Mouse (Mus musculus) MEL (cell line): Measurements from ENCODE around the gene Fbxw4. TPM values are rescaled to one million over a fixed set of nuclear protein-coding genes. Genes with fewer than 3 reads are reported as not detected.

Experiments
- DNase-seq: peaks from one replicate; pipeline ENCODE4 v3.0.0; 2011; ENCODE audit warnings: low read depth, low spot score
- H3K27ac ChIP-seq: 2 replicates; pipeline ENCODE4 v1.5.1; 2012; ENCODE audit warnings: low read depth, mild to moderate bottlenecking, control low read depth, low read length, moderate library complexity; ENCODE audit not compliant: control insufficient read depth
- H3K27me3 ChIP-seq, 2 experiments: fragments of 150-350 bp in 1 of 2; sonication (generic) in 1 of 2; 2 replicates each; pipeline ENCODE4 v1.6.1; 2012; ENCODE audit warnings: low read length in 2 of 2, mild to moderate bottlenecking in 2 of 2, improper control_type of control experiment in 1 of 2, moderate library complexity in 1 of 2; ENCODE audit not compliant: insufficient read depth in 2 of 2, control insufficient read depth in 1 of 2
- H3K36me3 ChIP-seq, 2 experiments: 2 replicates each; pipeline ENCODE4 v1.6.1; 2012 to 2014; ENCODE audit warnings: low read length in 2 of 2, improper control_type of control experiment in 1 of 2, inconsistent platforms in 1 of 2, mild to moderate bottlenecking in 1 of 2; ENCODE audit not compliant: insufficient read depth in 2 of 2, control insufficient read depth in 1 of 2
- H3K4me1 ChIP-seq, 2 experiments: fragments of 150-350 bp in 1 of 2; sonication (generic) in 1 of 2; 2 replicates each; pipeline ENCODE4 v1.6.1; 2012; ENCODE audit warnings: low read length in 2 of 2, improper control_type of control experiment in 1 of 2, mild to moderate bottlenecking in 1 of 2; ENCODE audit not compliant: insufficient read depth in 2 of 2, control insufficient read depth in 1 of 2
- H3K4me3 ChIP-seq, 2 experiments: fragments of 150-350 bp in 1 of 2; sonication (generic) in 1 of 2; 2 replicates each; pipeline ENCODE4 v1.5.1; 2012; ENCODE audit warnings: low read depth in 2 of 2, low read length in 2 of 2, mild to moderate bottlenecking in 2 of 2, moderate library complexity in 2 of 2, control low read depth in 1 of 2, improper control_type of control experiment in 1 of 2; ENCODE audit not compliant: control insufficient read depth in 1 of 2, insufficient read depth in 1 of 2
- H3K79me2 ChIP-seq: 2 replicates; pipeline ENCODE4 v1.6.1; 2012; ENCODE audit warnings: mild to moderate bottlenecking, low read length, moderate library complexity; ENCODE audit not compliant: control insufficient read depth, poor library complexity, insufficient read depth
- H3K9ac ChIP-seq: 2 replicates; pipeline ENCODE4 v1.6.1; 2012; ENCODE audit warnings: low read depth, mild to moderate bottlenecking, control low read depth, low read length, moderate library complexity; ENCODE audit not compliant: control insufficient read depth, poor library complexity, severe bottlenecking
- H3K9me3 ChIP-seq: fragments of 150-350 bp; sonication (generic); replicated peaks from 2 replicates; pipeline ENCODE4 v1.6.1; 2012; ENCODE audit warnings: mild to moderate bottlenecking, low read length, improper control_type of control experiment, moderate library complexity; ENCODE audit not compliant: insufficient read depth
- BHLHE40 ChIP-seq: IDR thresholded peaks from 2 replicates; pipeline ENCODE4 v1.6.1; 2012; ENCODE audit warnings: low read depth, mild to moderate bottlenecking, inconsistent platforms, low read length, improper control_type of control experiment, borderline replicate concordance
- CHD1 ChIP-seq: IDR thresholded peaks from 2 replicates; pipeline ENCODE4 v1.6.1; 2012; ENCODE audit warnings: low read depth, mild to moderate bottlenecking, inconsistent platforms, low read length, improper control_type of control experiment
- CHD2 ChIP-seq: IDR thresholded peaks from 2 replicates; pipeline ENCODE4 v1.6.1; 2011; ENCODE audit warnings: low read length, improper control_type of control experiment
- CTCF ChIP-seq, 3 experiments: IDR thresholded peaks in 2 of 3; conservative IDR thresholded peaks in 1 of 3; 2 replicates each; pipeline ENCODE4 v1.5.1; 2011 to 2012; ENCODE audit warnings: low read length in 3 of 3, low read depth in 2 of 3, mild to moderate bottlenecking in 2 of 3, improper control_type of control experiment in 1 of 3, inconsistent platforms in 1 of 3, mixed read lengths in 1 of 3, moderate library complexity in 1 of 3; ENCODE audit not compliant: control insufficient read depth in 1 of 3, insufficient read depth in 1 of 3, poor library complexity in 1 of 3, severe bottlenecking in 1 of 3
- E2F4 ChIP-seq: IDR thresholded peaks from 2 replicates; pipeline ENCODE4 v1.6.1; 2011; ENCODE audit warnings: low read depth, low read length, improper control_type of control experiment, borderline replicate concordance
- ELF1 ChIP-seq: IDR thresholded peaks from 2 replicates; pipeline ENCODE4 v1.6.1; 2014; ENCODE audit warnings: low read depth, mild to moderate bottlenecking, inconsistent platforms, low read length, improper control_type of control experiment, moderate library complexity
- EP300 ChIP-seq, 2 experiments: IDR thresholded peaks; 2 replicates each; pipeline ENCODE4 v1.6.1; 2011; ENCODE audit warnings: improper control_type of control experiment in 2 of 2, low read length in 2 of 2, low read depth in 1 of 2, mild to moderate bottlenecking in 1 of 2
- ETS1 ChIP-seq: IDR thresholded peaks from 2 replicates; pipeline ENCODE4 v1.6.1; 2012; ENCODE audit warnings: low read depth, mild to moderate bottlenecking, inconsistent platforms, low read length, improper control_type of control experiment, moderate library complexity
- GABPA ChIP-seq: IDR thresholded peaks from 2 replicates; pipeline ENCODE4 v1.6.1; 2012; ENCODE audit warnings: low read depth, mild to moderate bottlenecking, inconsistent platforms, low read length, improper control_type of control experiment, moderate library complexity
- GATA1 ChIP-seq: IDR thresholded peaks from 2 replicates; pipeline ENCODE4 v1.6.1; 2011; ENCODE audit warnings: low read depth, low read length, improper control_type of control experiment
- HCFC1 ChIP-seq: IDR thresholded peaks from 2 replicates; pipeline ENCODE4 v1.6.1; 2012; ENCODE audit warnings: low read depth, mild to moderate bottlenecking, inconsistent platforms, low read length, improper control_type of control experiment, moderate library complexity
- JUND ChIP-seq: IDR thresholded peaks from 2 replicates; pipeline ENCODE4 v1.6.1; 2011; ENCODE audit warnings: low read depth, mild to moderate bottlenecking, improper control_type of control experiment, low read length
- MAX ChIP-seq: IDR thresholded peaks from 2 replicates; pipeline ENCODE4 v1.6.1; 2011; ENCODE audit warnings: low read length, improper control_type of control experiment
- MAZ ChIP-seq: IDR thresholded peaks from 2 replicates; pipeline ENCODE4 v1.6.1; 2012; ENCODE audit warnings: low read depth, mild to moderate bottlenecking, inconsistent platforms, low read length, improper control_type of control experiment
- MEF2A ChIP-seq: IDR thresholded peaks from 2 replicates; pipeline ENCODE4 v1.6.1; 2014; ENCODE audit warnings: low read depth, mild to moderate bottlenecking, inconsistent platforms, low read length, improper control_type of control experiment; ENCODE audit not compliant: poor library complexity, insufficient replicate concordance, severe bottlenecking; ENCODE audit errors: extremely low read depth
- MXI1 ChIP-seq: IDR thresholded peaks from 2 replicates; pipeline ENCODE4 v1.6.1; 2011; ENCODE audit warnings: mild to moderate bottlenecking, low read depth, low read length, improper control_type of control experiment
- MYB ChIP-seq: IDR thresholded peaks from 2 replicates; pipeline ENCODE4 v1.6.1; 2011; ENCODE audit warnings: mild to moderate bottlenecking, low read depth, low read length, improper control_type of control experiment
- MYC ChIP-seq: IDR thresholded peaks from 2 replicates; pipeline ENCODE4 v1.6.1; 2011; ENCODE audit warnings: low read depth, mild to moderate bottlenecking, low read length, improper control_type of control experiment, moderate library complexity
- NELFE ChIP-seq: IDR thresholded peaks from 2 replicates; pipeline ENCODE4 v1.6.1; 2011; ENCODE audit warnings: low read depth, low read length, improper control_type of control experiment
- POLR2A ChIP-seq, 2 experiments: IDR thresholded peaks; 2 replicates each; pipeline ENCODE4 v1.6.1; 2011 to 2012; ENCODE audit warnings: low read length in 2 of 2, mild to moderate bottlenecking in 2 of 2, control low read depth in 1 of 2, improper control_type of control experiment in 1 of 2, low read depth in 1 of 2, moderate library complexity in 1 of 2; ENCODE audit not compliant: control insufficient read depth in 1 of 2, insufficient read depth in 1 of 2, poor library complexity in 1 of 2
- POLR2AphosphoS2 ChIP-seq: IDR thresholded peaks from 2 replicates; pipeline ENCODE4 v1.6.1; 2011; ENCODE audit warnings: low read length, improper control_type of control experiment
- POLR2AphosphoS5 ChIP-seq: IDR thresholded peaks from 2 replicates; pipeline ENCODE4 v1.6.1; 2012; ENCODE audit warnings: low read depth, borderline replicate concordance, mild to moderate bottlenecking, inconsistent platforms, low read length, moderate library complexity, mixed read lengths
- RAD21 ChIP-seq: IDR thresholded peaks from 2 replicates; pipeline ENCODE4 v1.6.1; 2011; ENCODE audit warnings: mild to moderate bottlenecking, low read depth, low read length, improper control_type of control experiment
- RCOR1 ChIP-seq: IDR thresholded peaks from 2 replicates; pipeline ENCODE4 v1.6.1; 2012; ENCODE audit warnings: low read depth, mild to moderate bottlenecking, inconsistent platforms, low read length, improper control_type of control experiment
- SIN3A ChIP-seq: IDR thresholded peaks from 2 replicates; pipeline ENCODE4 v1.6.1; 2012; ENCODE audit warnings: low read length, improper control_type of control experiment, inconsistent platforms
- SMC3 ChIP-seq: IDR thresholded peaks from 2 replicates; pipeline ENCODE4 v1.6.1; 2011; ENCODE audit warnings: low read depth, low read length, improper control_type of control experiment
- TAL1 ChIP-seq: IDR thresholded peaks from 2 replicates; pipeline ENCODE4 v1.6.1; 2012; ENCODE audit warnings: mild to moderate bottlenecking, inconsistent platforms, low read length, moderate library complexity, mixed read lengths
- TBP ChIP-seq: IDR thresholded peaks from 2 replicates; pipeline ENCODE4 v1.8.0; 2011; ENCODE audit warnings: low read depth, low read length, improper control_type of control experiment
- TCF12 ChIP-seq: IDR thresholded peaks from 2 replicates; pipeline ENCODE4 v1.6.1; 2014; ENCODE audit warnings: low read depth, mild to moderate bottlenecking, inconsistent platforms, low read length, improper control_type of control experiment, moderate library complexity
- UBTF ChIP-seq: IDR thresholded peaks from 2 replicates; pipeline ENCODE4 v1.6.1; 2012; ENCODE audit warnings: low read depth, mild to moderate bottlenecking, inconsistent platforms, low read length, improper control_type of control experiment, moderate library complexity, borderline replicate concordance; ENCODE audit not compliant: insufficient read depth
- USF2 ChIP-seq, 2 experiments: IDR thresholded peaks; 2 replicates each; pipeline ENCODE4 v1.6.1; 2011 to 2012; ENCODE audit warnings: improper control_type of control experiment in 2 of 2, low read length in 2 of 2, borderline replicate concordance in 1 of 2, inconsistent platforms in 1 of 2, low read depth in 1 of 2, mild to moderate bottlenecking in 1 of 2; ENCODE audit not compliant: insufficient read depth in 1 of 2
- ZC3H11A ChIP-seq: IDR thresholded peaks from 2 replicates; pipeline ENCODE4 v1.6.1; 2012; ENCODE audit warnings: low read depth, mild to moderate bottlenecking, inconsistent platforms, low read length, improper control_type of control experiment
- ZNF384 ChIP-seq: IDR thresholded peaks from 2 replicates; pipeline ENCODE4 v1.6.1; 2012; ENCODE audit warnings: low read depth, mild to moderate bottlenecking, inconsistent platforms, low read length, improper control_type of control experiment
- polyA plus RNA-seq, 2 experiments: library from polyadenylated mRNA; stranded (reverse) in 1 of 2; unstranded in 1 of 2; fragments of >175 nt in 1 of 2; fragments of >200 nt in 1 of 2; gene quantifications; 2 replicates each; pipeline versions ENCODE4 v1.2.1 to v1.2.4; 2012; ENCODE audit warnings: low replicate concordance in 2 of 2, low read depth in 1 of 2; ENCODE audit not compliant: insufficient read length in 2 of 2, insufficient read depth in 1 of 2, missing spikeins in 1 of 2
- total RNA-seq: library from RNA; depleted of rRNA; stranded (reverse); fragments of 300-350 nt; gene quantifications from 2 replicates; pipeline ENCODE4 v1.2.3, GENCODE M21; 2012

Fbxw4 gene
- total and polyA plus RNA-seq, 3 experiments, result 12.4 to 45.3 TPM; not detected in 1

DNA sequence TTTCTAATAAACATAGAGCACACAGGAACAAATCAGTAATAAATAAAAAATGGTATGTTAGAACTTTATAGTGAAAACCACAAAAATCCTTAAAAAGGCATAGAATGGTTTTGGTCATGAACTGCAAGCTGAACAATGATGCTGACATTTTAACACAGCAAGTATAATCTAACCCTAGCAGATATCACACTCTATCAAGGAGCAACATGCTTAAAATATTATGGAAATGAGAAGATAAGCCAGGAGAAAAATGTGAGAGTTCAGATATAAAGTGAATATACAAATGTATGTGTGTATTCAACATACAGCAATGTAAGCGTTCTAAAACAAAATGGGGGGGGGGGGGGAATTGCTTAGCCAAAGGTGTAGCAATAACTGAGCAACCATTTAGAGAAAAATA is 2.3 kb downstream of the Fbxw4 start:
- Histone ChIP-seq H3K9me3 (no peaks in the 10 kb centered on the region), H3K4me3 (peak overlapping the region in 1 of 2 experiments; percentile 84; a peak in 2 of 4 replicates), H3K9ac (no peak overlapping the region), H3K27ac (no peak overlapping the region), H3K4me1 (peaks cover 16 to 17% of the 10 kb centered on the region in 2 experiments), H3K79me2 (peaks cover 19% of the 10 kb centered on the region), H3K27me3 (no peaks in the 10 kb centered on the region), H3K36me3 (peaks cover 0 to 21% of the 10 kb centered on the region in 2 experiments; a peak in 2 of 4 replicates)
- peak; percentile 71 for DNase-seq
- TF ChIP-seq POLR2AphosphoS5, result no peak
- TF ChIP-seq MYC, result peak; percentile 52; the same call in 1 of the 2 replicates
- no peak for TF ChIP-seq SMC3
- TF ChIP-seq CHD1, result no peak
- no peak for TF ChIP-seq ZNF384
- peak; percentile 81 for TF ChIP-seq TAL1
- no peak for TF ChIP-seq NELFE
- TF ChIP-seq SIN3A, result peak; percentile 70; the same call in 1 of the 2 replicates
- TF ChIP-seq EP300 (IDR thresholded peaks at IDR 0.05; ENCODE audit: low read depth in 1 of 2, low read length in 2 of 2), result peak; percentile 94 to 95
- TF ChIP-seq MEF2A, result peak; percentile 60; the same call in 1 of the 2 replicates
- TF ChIP-seq JUND, result no peak
- peak; percentile 91 for TF ChIP-seq ETS1
- no peak for TF ChIP-seq MAX
- TF ChIP-seq MAZ, result peak; percentile 46; the same call in 1 of the 2 replicates
- peak; percentile 64 for TF ChIP-seq POLR2AphosphoS2
- no peak for TF ChIP-seq USF2 (IDR thresholded peaks at IDR 0.05; ENCODE audit: borderline replicate concordance in 1 of 2, insufficient read depth in 1 of 2, low read depth in 1 of 2, low read length in 2 of 2)
- TF ChIP-seq ZC3H11A, result no peak
- no peak; the same call in 1 of the 2 replicates for TF ChIP-seq MYB
- peak; percentile 97 for TF ChIP-seq TCF12
- no peak for TF ChIP-seq TBP
- TF ChIP-seq BHLHE40, result peak; percentile 59
- no peak for TF ChIP-seq CHD2
- peak; percentile 94 for TF ChIP-seq RCOR1
- TF ChIP-seq RAD21, result no peak
- no peak for TF ChIP-seq HCFC1
- no peak for TF ChIP-seq ELF1
- no peak for TF ChIP-seq POLR2A (IDR thresholded peaks at IDR 0.05; ENCODE audit: control insufficient read depth in 1 of 2, insufficient read depth in 1 of 2, low read depth in 1 of 2, low read length in 2 of 2, poor library complexity in 1 of 2)
- TF ChIP-seq UBTF, result no peak
- no peak for TF ChIP-seq E2F4
- TF ChIP-seq GATA1, result peak; percentile 97
- no peak for TF ChIP-seq GABPA
- TF ChIP-seq MXI1, result peak; percentile 5; the same call in 1 of the 2 replicates
- no peak for TF ChIP-seq CTCF (IDR thresholded peaks at IDR 0.05 in 2 of 3, conservative IDR thresholded peaks at IDR 0.05 in 1 of 3; ENCODE audit: control insufficient read depth in 1 of 3, insufficient read depth in 1 of 3, low read depth in 2 of 3, low read length in 3 of 3, poor library complexity in 1 of 3, severe bottlenecking in 1 of 3)
